Mouse (Mus musculus) heart, embryonic 14.5 days (tissue): Measurements from ENCODE around the gene Ccdc194. TPM values are rescaled to one million over a fixed set of nuclear protein-coding genes. Genes with fewer than 3 reads are reported as not detected.

ENCODE experiments used
- ATAC-seq: fragments of 200-750 bp; cut with Nextera tagmentation; 2 replicates; pipeline ENCODE4 v1.8.0; 2017; ENCODE audit warnings: low read depth, moderate TSS enrichment; ENCODE audit not compliant: insufficient number of reproducible peaks, insufficient read depth, low FRiP score
- H3K27ac ChIP-seq, 2 experiments: fragments of 200-500 bp in 1 of 2; fragments of 300-500 bp in 1 of 2; sonication (generic) in 1 of 2; replicated peaks in 1 of 2; 2 replicates each; pipeline ENCODE4 v1.5.1; 2012 to 2014; ENCODE audit warnings: low read depth in 2 of 2, low read length in 2 of 2, control low read depth in 1 of 2, mild to moderate bottlenecking in 1 of 2, mixed read lengths in 1 of 2; ENCODE audit not compliant: control insufficient read depth in 1 of 2, insufficient read depth in 1 of 2
- H3K27me3 ChIP-seq: fragments of 300-500 bp; sonication (generic); 2 replicates; pipeline ENCODE4 v1.6.1; 2014; ENCODE audit warnings: mild to moderate bottlenecking, low read length, control low read depth; ENCODE audit not compliant: control insufficient read depth, insufficient read depth
- H3K36me3 ChIP-seq: fragments of 300-500 bp; sonication (generic); 2 replicates; pipeline ENCODE4 v1.6.1; 2014; ENCODE audit warnings: mild to moderate bottlenecking, control low read depth, low read length, mixed read lengths; ENCODE audit not compliant: control insufficient read depth, insufficient read depth
- H3K4me1 ChIP-seq, 2 experiments: fragments of 200-500 bp in 1 of 2; fragments of 300-500 bp in 1 of 2; sonication (generic) in 1 of 2; 2 replicates each; pipeline ENCODE4 v1.6.1; 2012 to 2014; ENCODE audit warnings: low read length in 2 of 2, control low read depth in 1 of 2, mixed read lengths in 1 of 2; ENCODE audit not compliant: control insufficient read depth in 2 of 2, insufficient read depth in 2 of 2
- H3K4me2 ChIP-seq: fragments of 300-500 bp; sonication (generic); 2 replicates; pipeline ENCODE4 v1.6.1; 2014; ENCODE audit warnings: mild to moderate bottlenecking, low read length
- H3K4me3 ChIP-seq, 2 experiments: fragments of 200-500 bp in 1 of 2; fragments of 300-500 bp in 1 of 2; sonication (generic) in 1 of 2; 2 replicates each; pipeline ENCODE4 v1.5.1; 2012 to 2014; ENCODE audit warnings: low read length in 2 of 2, mild to moderate bottlenecking in 2 of 2, control low read depth in 1 of 2, low read depth in 1 of 2, moderate library complexity in 1 of 2; ENCODE audit not compliant: control insufficient read depth in 1 of 2, insufficient read depth in 1 of 2
- H3K9ac ChIP-seq: fragments of 300-500 bp; sonication (generic); 2 replicates; pipeline ENCODE4 v1.6.1; 2014; ENCODE audit warnings: mild to moderate bottlenecking, low read length
- H3K9me3 ChIP-seq: fragments of 300-500 bp; sonication (generic); 2 replicates; pipeline ENCODE4 v1.6.1; 2016; ENCODE audit warnings: low read length, control low read depth; ENCODE audit not compliant: control insufficient read depth
- WGBS: fragments of 180-500 bp; shearing (Covaris S2); extraction: QIAGEN DNeasy Blood & Tissue Kit; methylation state at CpG from one replicate; pipeline ENCODE4 v1.1.7; 2014; 5-methylcytosine and 5-hydroxymethylcytosine counted together
- polyA plus RNA-seq: library from polyadenylated mRNA; unstranded; fragments of >200 nt; fragmentation: Nextera tagmentation; extraction: Ambion mirVana; gene quantifications from 2 replicates; pipeline ENCODE4 v1.2.1, GENCODE M21; 2014

Gene Ccdc194
- polyA plus RNA-seq, 1 experiment from 2014 or later: 0.35 TPM

DNA sequence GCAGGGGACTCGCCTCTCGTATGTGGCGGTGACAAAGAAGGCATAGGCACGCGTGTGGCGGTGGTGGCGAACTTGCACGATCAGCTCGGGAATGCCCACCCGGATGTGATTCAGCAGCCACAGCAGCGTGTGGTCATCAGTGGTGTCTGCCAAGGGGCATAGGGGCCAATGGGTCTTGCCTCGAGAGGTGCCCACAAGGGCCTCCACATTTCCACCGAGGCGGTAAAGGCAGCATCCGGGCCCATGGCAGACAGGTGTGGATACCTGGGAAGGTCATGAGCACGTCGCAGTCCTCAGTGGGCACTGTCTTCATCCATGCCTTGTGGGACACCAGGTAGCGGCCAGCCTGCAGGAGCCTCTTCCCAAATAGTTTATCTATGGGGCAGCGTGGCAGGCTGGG, 40.8 kb downstream of the Ccdc194 start:
- Histone ChIP-seq H3K4me3 (no peak overlapping the region), H3K4me1 (peaks cover 5 to 11% of the 10 kb centered on the region in 2 experiments; a peak in 3 of 4 replicates), H3K4me2 (peak overlapping the region; percentile 92), H3K9ac (no peak overlapping the region), H3K27ac (no peak overlapping the region), H3K36me3 (0 out of 2 replicates have a peak, but pooled peaks cover 4% of the 10 kb centered on the region), H3K27me3 (peaks cover 11% of the 10 kb centered on the region; the same call in 1 of the 2 replicates), H3K9me3 (no peaks in the 10 kb centered on the region)
- 91% methylated on average over 19 of the region's 19 CpGs for WGBS
- no peak for ATAC-seq

GRCm38 (mm10) chr8:71483932-71484331, 41.6 kb downstream of the Ccdc194 start:
- H3K4me3 ChIP-seq: no peak overlapping the region
- 0 out of 2 replicates have a peak, but pooled peaks cover 9% of the 10 kb centered on the region for H3K36me3 ChIP-seq
- no peak overlapping the region for H3K9ac ChIP-seq
- WGBS: 42% methylated on average over 8 of the region's 8 CpGs
- H3K27me3 ChIP-seq: peaks cover 12% of the 10 kb centered on the region; the same call in 1 of the 2 replicates
- no peak overlapping the region for H3K27ac ChIP-seq
- no peak overlapping the region for H3K4me2 ChIP-seq
- H3K4me1 ChIP-seq: peaks cover 3 to 4% of the 10 kb centered on the region in 2 experiments; a peak in 1 of 4 replicates
- ATAC-seq: no peak
- H3K9me3 ChIP-seq: no peaks in the 10 kb centered on the region

- Histone ChIP-seq H3K9ac (no peak overlapping the region), H3K27ac (no peak overlapping the region), H3K4me3 (no peak overlapping the region), H3K36me3 (peaks cover 25% of the 10 kb centered on the region), H3K4me2 (no peak overlapping the region), H3K27me3 (peaks cover 23% of the 10 kb centered on the region; the same call in 1 of the 2 replicates), H3K4me1 (peaks cover 3 to 12% of the 10 kb centered on the region in 2 experiments; a peak in 3 of 4 replicates), H3K9me3 (no peaks in the 10 kb centered on the region)
- ATAC-seq: no peak
- 88% methylated on average over 11 of the region's 11 CpGs for WGBS
These were observed 46.6 kb downstream of the Ccdc194 start for GRCm38 (mm10) chr8:71478943-71479342.

DNA sequence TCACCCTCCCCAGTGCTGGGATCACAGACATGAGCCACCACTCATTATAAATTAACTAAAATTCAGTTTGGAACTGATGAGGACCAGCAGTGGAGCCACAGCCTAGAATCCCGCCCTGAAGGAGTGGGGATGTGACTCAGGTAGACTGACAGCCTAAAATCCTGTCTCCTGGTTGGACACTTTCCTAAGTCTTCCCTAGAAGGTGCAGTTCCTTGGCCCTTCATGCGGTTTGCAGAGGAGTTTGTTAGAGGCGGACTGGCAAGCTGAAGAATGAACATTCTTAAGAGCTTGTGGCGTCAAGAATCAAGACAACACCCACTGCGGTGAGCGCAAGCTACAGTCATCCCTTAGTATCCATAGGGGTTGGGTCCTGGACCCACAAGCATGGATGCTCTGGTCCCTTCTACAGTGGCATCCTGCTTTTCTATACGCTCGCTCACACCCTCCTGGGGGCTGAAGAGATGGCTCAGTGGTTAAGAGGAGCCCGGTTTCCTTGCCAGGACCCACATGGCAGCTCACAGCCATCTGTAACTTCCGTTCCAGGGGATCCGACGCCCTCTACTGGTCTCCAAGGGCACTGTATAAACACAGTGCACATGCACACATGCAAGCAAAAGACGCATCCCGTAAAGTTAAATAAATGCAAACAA, 48.2 kb downstream of the Ccdc194 start:
- Histone ChIP-seq H3K9ac (peak overlapping the region; percentile 80), H3K4me1 (peaks cover 3 to 12% of the 10 kb centered on the region in 2 experiments; a peak in 3 of 4 replicates), H3K9me3 (no peaks in the 10 kb centered on the region), H3K27me3 (peaks cover 23% of the 10 kb centered on the region; the same call in 1 of the 2 replicates), H3K4me2 (peak overlapping the region; percentile 87), H3K4me3 (peak overlapping the region in 1 of 2 experiments; percentile 70; a peak in 2 of 4 replicates), H3K36me3 (peaks cover 41% of the 10 kb centered on the region), H3K27ac (peak overlapping the region in 1 of 2 experiments; percentile 85; a peak in 1 of 4 replicates)
- no peak for ATAC-seq
- WGBS: 42% methylated on average over 14 of the region's 14 CpGs

GRCm38 (mm10) chr8:71476099-71476940, 49.2 kb downstream of the Ccdc194 start:
- peak overlapping the region; percentile 70 to 76 for H3K4me3 ChIP-seq
- peak overlapping the region; percentile 70 to 85 for H3K27ac ChIP-seq
- peak; percentile 57 for ATAC-seq
- H3K9me3 ChIP-seq: no peaks in the 10 kb centered on the region
- peak overlapping the region; percentile 80 for H3K9ac ChIP-seq
- peaks cover 3 to 12% of the 10 kb centered on the region in 2 experiments; a peak in 3 of 4 replicates for H3K4me1 ChIP-seq
- H3K36me3 ChIP-seq: peaks cover 51% of the 10 kb centered on the region
- WGBS: under 1% methylated on average over 104 of the region's 121 CpGs
- peak overlapping the region; percentile 87 for H3K4me2 ChIP-seq
- H3K27me3 ChIP-seq: peaks cover 17% of the 10 kb centered on the region; the same call in 1 of the 2 replicates

GRCm38 (mm10) chr8:71475702-71476075, 49.8 kb downstream of the Ccdc194 start:
- H3K36me3 ChIP-seq: peaks cover 57% of the 10 kb centered on the region
- 31% methylated on average over 4 of the region's 4 CpGs for WGBS
- peaks cover 3 to 12% of the 10 kb centered on the region in 2 experiments; a peak in 3 of 4 replicates for H3K4me1 ChIP-seq
- H3K4me2 ChIP-seq: peak overlapping the region; percentile 87
- H3K9me3 ChIP-seq: no peaks in the 10 kb centered on the region
- H3K27ac ChIP-seq: 0 out of 4 replicates have a peak overlapping the region, but pooled peaks of 1 of the 2 experiments have one; percentile 85
- H3K27me3 ChIP-seq: peaks cover 15% of the 10 kb centered on the region; the same call in 1 of the 2 replicates
- no peak for ATAC-seq
- H3K4me3 ChIP-seq: peak overlapping the region; percentile 70 to 76; a peak in 3 of 4 replicates
- peak overlapping the region; percentile 80 for H3K9ac ChIP-seq
